Mouse (Mus musculus): ENCODE data around the gene Exoc7.
A peak's percentile ranks its signal among the peaks of the same experiment; 100 is the strongest.

The Exoc7 gene

GRCm38 (mm10) chr11:116312359-116312758, 5.3 kb upstream of the Exoc7 start:
- DNase-seq (ENCODE audit: low spot score): no peak

DNA sequence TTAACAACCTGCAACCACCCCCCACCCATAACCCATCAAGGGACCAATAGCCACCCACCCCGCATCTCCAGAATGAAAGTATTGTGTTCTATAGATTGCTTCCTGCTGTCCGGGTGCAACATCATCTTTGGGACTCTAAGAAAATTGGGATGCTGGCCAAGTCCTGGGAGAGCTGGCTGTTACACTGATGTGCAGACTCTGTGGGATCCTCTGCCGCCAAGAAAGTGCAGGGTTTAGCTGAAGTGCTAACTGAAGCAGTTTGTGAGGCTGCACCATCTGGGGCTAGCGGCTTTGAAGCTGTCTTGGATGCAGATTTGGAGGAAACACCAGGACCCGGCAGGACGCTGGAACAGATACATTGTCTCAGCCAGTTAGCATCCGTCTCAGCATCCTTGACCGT, 4.1 kb upstream of the Exoc7 start:
- no peak for DNase-seq (ENCODE audit: low spot score)

- no peak for DNase-seq (ENCODE audit: low spot score)
Observed at GRCm38 (mm10) chr11:116309601-116310000, 2.6 kb upstream of the Exoc7 start.

DNA sequence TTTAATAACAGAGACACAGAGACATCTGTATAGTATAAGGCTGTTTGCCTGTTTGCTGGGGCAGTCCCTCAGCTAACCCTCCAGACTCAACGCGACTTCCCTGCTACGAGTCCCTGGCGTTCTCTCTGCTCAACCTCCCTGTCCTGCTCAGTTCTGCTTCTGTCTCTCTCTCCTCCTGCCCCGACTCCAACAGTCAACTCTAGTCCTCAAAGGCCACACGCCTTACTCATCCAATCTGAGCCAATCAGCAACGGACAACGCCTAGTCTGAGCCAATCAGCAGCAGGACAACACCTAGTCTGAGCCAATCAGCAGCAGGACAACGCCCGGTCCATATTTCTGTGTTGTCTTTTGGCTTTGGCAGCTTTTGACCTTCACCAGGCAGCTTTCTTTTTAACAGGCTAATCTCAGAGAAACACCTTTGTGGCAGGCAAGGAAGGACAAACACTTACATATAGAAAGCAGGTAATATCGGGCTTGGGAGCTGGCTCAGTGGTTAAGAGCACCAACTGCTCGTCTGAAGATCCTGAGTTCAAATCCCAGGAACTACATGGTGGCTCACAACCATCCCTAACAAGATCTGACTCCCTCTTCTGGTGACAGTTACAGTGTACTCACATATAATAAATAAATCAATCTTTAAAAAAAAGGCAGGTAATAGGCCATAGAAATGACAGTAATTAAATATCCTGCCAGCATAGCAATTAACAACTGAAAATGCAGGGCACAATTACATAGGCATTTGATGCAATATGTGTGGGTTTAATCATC, 914 bp upstream of the Exoc7 start:
- DNase-seq (ENCODE audit: low spot score): no peak

- DNase-seq (ENCODE audit: low spot score): peak; percentile 73
Observed at GRCm38 (mm10) chr11:116306126-116306982, 679 bp downstream of the Exoc7 start.

DNA sequence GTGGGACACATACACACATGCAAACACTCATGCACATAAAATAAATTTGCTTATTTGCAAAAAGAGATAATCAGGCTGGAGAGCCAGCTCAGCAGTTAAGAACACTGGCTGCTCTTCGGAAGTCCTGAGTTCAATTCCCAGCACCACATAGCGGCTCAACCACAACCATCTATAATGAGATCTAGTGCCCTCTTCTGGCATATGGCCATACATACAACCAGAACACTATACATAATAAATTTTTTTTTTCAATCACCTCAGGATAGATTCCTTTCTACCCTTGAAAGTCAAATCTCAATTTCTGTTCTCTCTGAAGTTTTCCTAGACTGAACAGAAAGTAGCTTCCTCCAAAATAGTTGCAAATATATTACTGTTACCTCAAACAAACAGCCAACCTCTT, 1.6 kb downstream of the Exoc7 start:
- DNase-seq (ENCODE audit: low spot score): no peak

DNA sequence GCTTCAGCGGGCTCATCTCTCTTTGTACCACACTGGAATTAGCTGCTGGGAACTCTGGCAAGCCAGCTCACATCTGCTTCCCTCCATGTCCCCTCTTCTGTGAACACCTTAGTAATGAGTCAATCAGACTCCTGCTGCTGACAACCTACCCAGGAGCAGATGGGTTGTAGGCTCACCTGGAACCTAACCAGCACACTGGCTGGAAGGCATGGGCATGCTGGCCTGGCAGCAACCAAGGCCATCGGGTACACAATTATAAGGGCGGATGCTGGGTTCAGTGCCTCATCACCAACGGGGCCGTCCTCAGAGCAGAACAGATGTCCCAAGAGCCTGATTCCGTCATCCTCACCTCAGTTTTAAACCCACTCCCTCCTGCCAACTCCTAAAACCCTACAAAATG, 8.4 kb downstream of the Exoc7 start:
- no peak for DNase-seq (ENCODE audit: low spot score)

DNA sequence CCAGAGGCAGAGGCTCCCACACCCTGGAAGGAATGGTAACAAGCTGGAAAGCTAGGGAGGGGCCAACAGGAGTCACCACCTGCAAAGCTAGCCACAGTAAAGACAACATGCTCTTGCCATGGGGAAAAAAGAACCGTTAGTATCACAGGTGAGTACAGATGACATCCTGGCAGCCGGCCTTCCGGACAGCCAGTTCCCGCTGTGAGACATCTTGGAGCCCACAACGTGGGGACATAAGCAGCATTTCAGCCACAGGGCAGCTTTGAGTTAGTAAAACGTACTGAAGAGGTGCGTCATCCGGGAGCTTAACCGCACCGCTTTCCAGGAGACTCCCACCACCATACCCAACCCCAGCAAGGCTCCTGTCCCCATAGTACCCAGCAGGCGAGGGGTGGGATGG, 8.8 kb downstream of the Exoc7 start:
- DNase-seq (ENCODE audit: low spot score): no peak

DNA sequence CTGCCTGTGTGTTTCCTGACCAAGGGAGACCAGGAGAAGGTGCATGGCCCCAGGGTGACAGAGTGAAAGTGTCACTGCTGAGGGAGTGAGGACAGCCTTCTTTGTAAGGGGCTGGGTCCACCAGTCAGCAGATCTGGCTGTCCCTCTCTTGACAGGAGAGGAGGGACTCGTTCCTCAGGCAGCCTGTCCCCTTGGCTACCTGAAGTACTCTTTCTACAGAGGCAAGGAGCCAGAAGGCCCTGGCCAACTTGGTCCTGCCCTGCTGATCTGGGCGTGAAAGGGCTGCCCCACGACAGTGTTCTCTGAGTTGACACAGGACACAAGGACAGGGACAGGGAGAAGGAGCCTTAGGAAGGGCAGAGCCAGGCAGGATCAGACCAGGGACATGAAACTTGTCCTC, 10.0 kb downstream of the Exoc7 start:
- DNase-seq (ENCODE audit: low spot score): no peak

DNA sequence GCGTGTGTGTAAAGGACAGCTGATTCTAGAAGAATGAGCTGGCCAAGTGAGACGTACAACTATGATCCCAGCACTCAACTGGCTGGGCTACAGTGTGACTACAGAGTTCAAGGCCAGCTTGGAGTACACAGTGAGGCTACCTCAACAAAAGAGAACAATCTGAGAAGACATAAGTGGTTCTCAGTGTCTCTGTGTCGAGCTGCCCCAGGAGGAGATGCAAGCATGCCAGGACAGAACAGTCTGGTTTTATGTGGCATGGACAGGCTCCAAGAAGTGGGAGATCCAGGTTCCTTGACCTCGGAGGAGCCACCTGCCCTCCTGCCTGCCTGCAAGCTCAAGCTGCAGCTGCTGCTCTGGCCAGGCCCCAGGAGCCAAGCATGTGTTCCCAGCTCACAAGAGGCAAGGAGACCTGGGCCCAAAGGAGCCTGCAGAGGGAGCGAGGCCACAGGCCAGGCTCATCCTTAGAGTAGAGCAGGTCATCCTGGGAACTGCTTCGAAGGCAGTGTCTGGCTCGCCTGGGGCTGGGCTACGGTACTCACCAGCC, 10.8 kb downstream of the Exoc7 start:
- no peak for DNase-seq (ENCODE audit: low spot score)

DNA sequence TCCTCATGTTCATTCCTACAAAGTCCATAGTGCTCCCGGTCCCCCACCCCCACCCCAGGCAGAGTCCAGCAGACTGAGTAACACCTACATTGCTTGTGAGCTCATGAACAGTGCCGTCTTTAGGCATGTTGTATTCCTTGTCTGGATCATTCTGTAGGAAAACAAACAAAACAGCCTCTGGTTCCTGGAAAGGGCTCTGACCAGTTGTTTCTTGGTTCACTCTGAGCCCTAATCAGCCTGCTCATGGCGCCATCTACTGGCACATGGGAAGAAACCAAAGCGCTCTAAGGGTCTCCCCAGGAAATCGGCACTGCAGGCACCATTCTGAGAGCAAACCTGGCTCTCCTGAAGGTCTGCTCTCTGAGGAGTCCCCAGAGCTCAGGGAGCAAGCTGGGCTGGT, 12.7 kb downstream of the Exoc7 start:
- no peak for DNase-seq (ENCODE audit: low spot score)

GRCm38 (mm10) chr11:116293538-116294137, 13.4 kb downstream of the Exoc7 start:
- DNase-seq (ENCODE audit: low spot score): no peak

DNA sequence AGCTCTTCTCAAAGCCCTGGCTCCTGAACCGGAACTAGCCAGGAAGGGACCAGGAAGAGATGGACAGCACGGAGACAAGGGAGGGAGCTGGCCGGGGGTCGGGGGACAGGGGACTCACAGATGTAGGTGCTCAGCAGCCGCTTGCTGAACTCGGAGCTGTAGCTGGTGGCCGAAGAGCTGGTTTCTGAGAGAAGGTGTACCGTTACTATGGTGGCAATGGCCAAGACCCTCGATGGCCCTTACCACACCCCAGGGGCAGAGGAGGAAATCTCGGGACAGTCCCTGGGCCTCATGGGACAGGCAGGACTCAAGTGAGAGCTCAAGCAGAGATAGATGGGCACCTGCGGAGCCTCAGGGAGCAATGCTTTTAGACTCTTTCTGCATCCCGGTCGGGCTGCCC, 14.6 kb downstream of the Exoc7 start:
- no peak for DNase-seq (ENCODE audit: low spot score)

GRCm38 (mm10) chr11:116290556-116290955, 16.5 kb downstream of the Exoc7 start:
- DNase-seq (ENCODE audit: low spot score): no peak

GRCm38 (mm10) chr11:116287351-116287750, 19.7 kb downstream of the Exoc7 start:
- DNase-seq (ENCODE audit: low spot score): no peak

DNA sequence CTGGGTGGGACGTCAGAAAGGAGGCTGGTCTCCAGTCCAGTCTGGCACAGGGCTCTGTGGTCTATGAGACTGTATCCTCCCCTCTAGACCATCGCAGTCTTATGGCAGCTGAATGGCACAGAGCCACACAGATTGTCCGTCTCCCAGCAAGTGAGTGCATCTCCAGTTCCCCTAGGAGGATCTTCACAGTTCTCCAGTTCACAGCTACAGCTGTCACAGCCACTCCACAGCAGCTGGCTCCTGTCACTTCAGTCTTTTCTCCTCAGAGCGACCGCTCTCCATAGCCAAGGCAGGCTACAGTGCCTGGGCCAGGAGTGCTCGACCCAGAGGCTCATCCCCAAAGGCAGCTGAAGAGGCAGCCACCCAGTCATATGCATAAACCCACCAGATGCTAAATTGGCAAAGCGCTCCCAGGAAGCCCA, 21.3 kb downstream of the Exoc7 start:
- no peak for DNase-seq (ENCODE audit: low spot score)

DNA sequence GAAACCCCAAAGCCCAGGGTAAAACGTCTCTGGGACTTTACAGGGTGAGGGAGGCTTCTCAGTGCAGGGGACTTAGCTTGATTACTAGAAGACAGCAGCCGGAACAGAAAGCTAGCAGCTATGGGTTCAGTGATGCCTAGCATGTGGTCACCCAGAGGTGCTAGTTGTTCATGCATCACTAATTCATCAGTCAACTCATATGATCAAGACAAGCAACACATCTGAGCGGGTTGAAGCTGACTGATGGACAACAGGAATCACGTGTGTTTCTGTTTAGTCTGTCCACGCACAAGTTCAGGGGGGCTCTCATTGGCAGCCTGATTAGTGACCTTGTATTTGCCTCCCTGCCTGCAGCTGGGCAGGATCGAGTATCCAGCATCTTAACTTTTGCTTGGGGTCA, 23.1 kb downstream of the Exoc7 start:
- DNase-seq (ENCODE audit: low spot score): no peak

DNA sequence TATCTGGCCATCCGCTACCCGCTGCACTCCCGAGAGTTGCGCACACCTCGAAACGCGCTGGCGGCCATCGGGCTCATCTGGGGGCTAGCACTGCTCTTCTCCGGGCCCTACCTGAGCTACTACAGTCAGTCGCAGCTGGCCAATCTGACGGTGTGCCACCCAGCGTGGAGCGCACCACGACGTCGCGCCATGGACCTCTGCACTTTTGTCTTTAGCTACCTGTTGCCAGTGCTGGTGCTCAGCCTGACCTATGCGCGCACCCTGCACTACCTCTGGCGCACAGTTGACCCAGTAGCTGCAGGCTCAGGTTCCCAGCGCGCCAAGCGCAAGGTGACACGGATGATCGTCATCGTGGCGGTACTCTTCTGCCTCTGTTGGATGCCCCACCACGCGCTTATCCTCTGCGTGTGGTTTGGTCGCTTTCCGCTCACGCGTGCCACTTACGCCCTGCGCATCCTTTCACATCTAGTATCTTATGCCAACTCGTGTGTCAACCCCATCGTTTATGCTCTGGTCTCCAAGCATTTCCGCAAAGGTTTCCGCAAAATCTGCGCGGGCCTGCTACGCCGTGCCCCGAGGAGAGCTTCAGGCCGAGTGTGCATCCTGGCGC, 24.0 kb downstream of the Exoc7 start:
- no peak for DNase-seq (ENCODE audit: low spot score)

GRCm38 (mm10) chr11:116282089-116282488, 24.9 kb downstream of the Exoc7 start:
- DNase-seq (ENCODE audit: low spot score): no peak

DNA sequence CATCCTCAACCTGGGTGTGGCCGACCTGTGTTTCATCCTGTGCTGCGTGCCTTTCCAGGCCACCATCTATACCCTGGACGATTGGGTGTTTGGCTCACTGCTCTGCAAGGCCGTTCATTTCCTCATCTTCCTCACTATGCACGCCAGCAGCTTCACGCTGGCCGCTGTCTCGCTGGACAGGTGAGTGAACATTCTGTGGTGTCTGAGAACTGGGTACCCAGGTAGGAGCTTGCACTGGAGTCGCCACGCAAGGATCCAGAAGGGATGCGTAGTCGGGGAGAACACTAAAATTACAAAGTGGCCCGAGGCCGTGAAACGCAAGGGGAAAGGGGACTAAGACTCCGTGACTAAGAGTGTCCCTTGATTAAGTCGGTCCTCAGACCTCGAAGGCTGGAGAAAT, 25.4 kb downstream of the Exoc7 start:
- DNase-seq (ENCODE audit: low spot score): no peak

DNA sequence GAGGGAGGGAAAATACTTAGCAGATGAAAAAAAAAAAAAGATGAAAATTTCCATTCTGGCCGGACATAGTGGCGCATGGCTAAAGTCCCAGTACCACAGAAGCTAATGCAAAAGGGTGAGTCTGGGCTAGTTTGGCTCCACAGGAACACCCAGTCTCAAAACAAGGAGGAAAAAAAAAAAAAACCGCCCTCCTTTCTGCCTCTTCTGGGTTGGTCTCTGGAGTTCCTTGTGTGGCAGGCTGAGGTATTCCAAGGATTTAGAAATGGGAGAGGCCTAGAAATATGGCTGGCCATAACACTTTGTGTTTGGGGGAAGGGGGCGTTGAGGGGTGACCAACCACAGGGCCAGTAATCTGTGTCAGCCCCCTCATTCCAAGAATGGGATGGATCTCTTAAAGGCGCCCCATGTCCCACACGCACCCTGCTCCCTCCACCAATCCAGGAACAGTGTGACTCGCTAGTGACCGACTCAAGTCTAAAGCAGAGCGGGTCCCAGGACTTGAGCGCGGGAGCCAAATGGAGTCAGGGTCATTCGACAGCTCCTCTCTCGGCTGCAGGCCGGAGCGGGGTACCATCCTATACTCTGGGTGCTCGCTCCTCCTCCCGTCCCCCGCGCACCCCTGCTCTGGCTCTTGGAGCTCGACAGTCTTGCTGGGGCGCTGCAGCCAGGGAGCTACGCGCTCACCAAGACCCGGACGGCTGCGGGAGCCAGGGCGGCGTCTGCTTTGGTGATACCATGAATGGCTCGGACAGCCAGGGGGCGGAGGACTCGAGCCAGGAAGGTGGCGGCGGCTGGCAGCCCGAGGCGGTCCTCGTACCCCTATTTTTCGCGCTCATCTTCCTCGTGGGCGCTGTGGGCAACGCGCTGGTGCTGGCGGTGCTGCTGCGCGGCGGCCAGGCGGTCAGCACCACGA, 26.0 kb downstream of the Exoc7 start, which contains the start of gene Galr2:
Galr2 (plus strand) TSS at position 189 of the 913 bp plus-strand sequence.
- DNase-seq (ENCODE audit: low spot score): no peak

Data from left cerebral cortex, adult 11 months (tissue).